Mouse (Mus musculus) CH12.LX (cell line): ENCODE data around the gene Impg2. TPM values are rescaled to one million over a fixed set of nuclear protein-coding genes. Genes with fewer than 3 reads are reported as not detected.

Experiments
- DNase-seq: peaks from one replicate; pipeline ENCODE4 v3.0.0-alpha.2; 2013; ENCODE audit errors: extremely low read depth
- H3K27ac ChIP-seq: 2 replicates; pipeline ENCODE4 v1.5.1; 2012; ENCODE audit warnings: low read depth, mild to moderate bottlenecking, control low read depth, moderate library complexity; ENCODE audit not compliant: insufficient read depth
- H3K27me3 ChIP-seq: replicated peaks from 2 replicates; pipeline ENCODE3; 2012; ENCODE audit warnings: inconsistent platforms
- H3K36me3 ChIP-seq, 2 experiments: replicated peaks in 1 of 2; 2 replicates each; pipeline versions ENCODE3 to v1.6.1; 2012; ENCODE audit warnings: inconsistent platforms in 1 of 2, low read length in 1 of 2, mild to moderate bottlenecking in 1 of 2, mixed read lengths in 1 of 2, moderate library complexity in 1 of 2; ENCODE audit not compliant: control insufficient read depth in 1 of 2, insufficient read depth in 1 of 2
- H3K4me1 ChIP-seq, 2 experiments: 2 replicates each; pipeline ENCODE4 v1.6.1; 2012; ENCODE audit warnings: inconsistent platforms in 1 of 2, moderate library complexity in 1 of 2; ENCODE audit not compliant: insufficient read depth in 2 of 2, control insufficient read depth in 1 of 2
- H3K4me2 ChIP-seq: 2 replicates; pipeline ENCODE4 v1.6.1; 2012; ENCODE audit warnings: low read depth, mild to moderate bottlenecking, control low read depth; ENCODE audit not compliant: poor library complexity, insufficient read depth, severe bottlenecking
- H3K4me3 ChIP-seq, 3 experiments: fragments of 150-350 bp in 1 of 3; sonication (generic) in 1 of 3; replicated peaks in 1 of 3; 2 replicates each; pipeline versions ENCODE3 to v1.5.1; 2011 to 2012; ENCODE audit warnings: low read depth in 2 of 3, low read length in 2 of 3, mild to moderate bottlenecking in 2 of 3, moderate library complexity in 2 of 3, control low read depth in 1 of 3, improper control_type of control experiment in 1 of 3, inconsistent platforms in 1 of 3, mixed read lengths in 1 of 3; ENCODE audit not compliant: poor library complexity in 1 of 3
- H3K79me2 ChIP-seq: replicated peaks from 2 replicates; pipeline ENCODE4 v1.6.1; 2012; ENCODE audit warnings: mild to moderate bottlenecking, moderate library complexity; ENCODE audit not compliant: control insufficient read depth, poor library complexity, insufficient read depth, severe bottlenecking; ENCODE audit errors: extremely low read depth
- H3K9ac ChIP-seq: 2 replicates; pipeline ENCODE4 v1.6.1; 2012; ENCODE audit warnings: low read depth, mild to moderate bottlenecking, control low read depth, moderate library complexity; ENCODE audit not compliant: insufficient read depth
- H3K9me3 ChIP-seq: replicated peaks from 2 replicates; pipeline ENCODE3; 2012; ENCODE audit warnings: low read length, inconsistent platforms, mixed read lengths
- BHLHE40 ChIP-seq: IDR thresholded peaks from 2 replicates; pipeline ENCODE4 v1.6.1; 2011; ENCODE audit warnings: mild to moderate bottlenecking, low read depth, low read length, improper control_type of control experiment
- CHD2 ChIP-seq: IDR thresholded peaks from 2 replicates; pipeline ENCODE4 v1.6.1; 2011; ENCODE audit warnings: low read length, improper control_type of control experiment
- E2F4 ChIP-seq: IDR thresholded peaks from 2 replicates; pipeline ENCODE4 v1.6.1; 2011; ENCODE audit warnings: low read depth, low read length, improper control_type of control experiment; ENCODE audit not compliant: insufficient replicate concordance
- ETS1 ChIP-seq: conservative IDR thresholded peaks from 2 replicates; pipeline ENCODE4 v1.6.1; 2012; ENCODE audit warnings: low read depth, mild to moderate bottlenecking, inconsistent platforms, low read length, improper control_type of control experiment, moderate library complexity
- GABPA ChIP-seq: IDR thresholded peaks from 2 replicates; pipeline ENCODE4 v1.6.1; 2012; ENCODE audit warnings: low read depth, low read length, improper control_type of control experiment, inconsistent platforms; ENCODE audit not compliant: insufficient replicate concordance
- HCFC1 ChIP-seq: IDR thresholded peaks from 2 replicates; pipeline ENCODE4 v1.6.1; 2012; ENCODE audit warnings: low read depth, mild to moderate bottlenecking, inconsistent platforms, low read length, improper control_type of control experiment
- JUND ChIP-seq: conservative IDR thresholded peaks from 2 replicates; pipeline ENCODE4 v1.6.1; 2011; ENCODE audit warnings: low read depth, low read length, improper control_type of control experiment
- KAT2A ChIP-seq: IDR thresholded peaks from 2 replicates; pipeline ENCODE4 v1.6.1; 2012; ENCODE audit warnings: low read length, improper control_type of control experiment, inconsistent platforms; ENCODE audit not compliant: insufficient replicate concordance
- MAFK ChIP-seq: IDR thresholded peaks from 2 replicates; pipeline ENCODE4 v1.6.1; 2011; ENCODE audit warnings: low read length, improper control_type of control experiment; ENCODE audit not compliant: insufficient replicate concordance
- MAX ChIP-seq: IDR thresholded peaks from 2 replicates; pipeline ENCODE4 v1.6.1; 2011; ENCODE audit warnings: low read length, improper control_type of control experiment
- MEF2A ChIP-seq: IDR thresholded peaks from 2 replicates; pipeline ENCODE4 v1.6.1; 2014; ENCODE audit warnings: low read depth, mild to moderate bottlenecking, inconsistent platforms, low read length, improper control_type of control experiment, borderline replicate concordance
- MXI1 ChIP-seq: IDR thresholded peaks from 2 replicates; pipeline ENCODE4 v1.6.1; 2011; ENCODE audit warnings: mild to moderate bottlenecking, low read depth, low read length, improper control_type of control experiment
- MYC ChIP-seq: IDR thresholded peaks from 2 replicates; pipeline ENCODE4 v1.6.1; 2011; ENCODE audit warnings: low read depth, mild to moderate bottlenecking, improper control_type of control experiment, low read length
- NELFE ChIP-seq: IDR thresholded peaks from 2 replicates; pipeline ENCODE4 v1.6.1; 2011; ENCODE audit warnings: low read depth, low read length, improper control_type of control experiment
- RAD21 ChIP-seq: IDR thresholded peaks from 2 replicates; pipeline ENCODE4 v1.6.1; 2011; ENCODE audit warnings: low read depth, mild to moderate bottlenecking, low read length, improper control_type of control experiment, moderate library complexity
- RCOR1 ChIP-seq: conservative IDR thresholded peaks from 2 replicates; pipeline ENCODE4 v1.6.1; 2012; ENCODE audit warnings: low read depth, mild to moderate bottlenecking, inconsistent platforms, low read length, improper control_type of control experiment
- SMC3 ChIP-seq: IDR thresholded peaks from 2 replicates; pipeline ENCODE4 v1.6.1; 2011; ENCODE audit warnings: low read depth, low read length, improper control_type of control experiment
- TCF12 ChIP-seq: IDR thresholded peaks from 2 replicates; pipeline ENCODE4 v1.6.1; 2014; ENCODE audit warnings: low read depth, mild to moderate bottlenecking, inconsistent platforms, low read length, improper control_type of control experiment
- USF1 ChIP-seq: IDR thresholded peaks from 2 replicates; pipeline ENCODE4 v1.6.1; 2014; ENCODE audit warnings: low read depth, mild to moderate bottlenecking, inconsistent platforms, low read length, improper control_type of control experiment
- ZC3H11A ChIP-seq: IDR thresholded peaks from 2 replicates; pipeline ENCODE4 v1.6.1; 2012; ENCODE audit warnings: low read depth, mild to moderate bottlenecking, inconsistent platforms, low read length, improper control_type of control experiment
- ZMIZ1 ChIP-seq: IDR thresholded peaks from 2 replicates; pipeline ENCODE4 v1.6.1; 2012; ENCODE audit warnings: low read depth, mild to moderate bottlenecking, inconsistent platforms, low read length, improper control_type of control experiment
- ZNF384 ChIP-seq: IDR thresholded peaks from 2 replicates; pipeline ENCODE4 v1.6.1; 2012; ENCODE audit warnings: low read depth, low read length, improper control_type of control experiment, inconsistent platforms
- dilution Hi-C: fragments of 300-500 bp; cut with MboI; formaldehyde crosslinking; loops from 2 replicates; pipeline ENCODE4 v1.14.3; 2020; ENCODE audit warnings: low sequenced_read_pairs; ENCODE audit not compliant: extremely low pct_unique_long_range_greater_than_20kb, extremely low pct_ligation_motif_present
- in situ Hi-C: fragments of 300-500 bp; cut with MboI; formaldehyde crosslinking; loops from 3 replicates; pipeline ENCODE4 v1.14.3; 2019; ENCODE audit warnings: low sequenced_read_pairs, low pct_ligation_motif_present, low pct_unique_long_range_greater_than_20kb, mixed read lengths
- polyA plus RNA-seq: library from polyadenylated mRNA; unstranded; fragments of >175 nt; gene quantifications from 2 replicates; pipeline ENCODE4 v1.2.1, GENCODE M21; 2012; ENCODE audit warnings: low read depth; ENCODE audit not compliant: insufficient read length
- total RNA-seq, 2 experiments: library from RNA; depleted of rRNA; stranded (reverse); fragments of 300-350 nt in 1 of 2; fragments of >200 nt in 1 of 2; gene quantifications; 2 replicates each; pipeline ENCODE4 v1.2.3; 2012 to 2014

The Impg2 gene
- total RNA-seq (2012; rRNA removed) (0.04 and 0.25 TPM in 2 replicates), total RNA-seq (2014; rRNA removed) (0.05 and 0.09 TPM in 2 replicates), polyA plus RNA-seq (0.08 and 0.34 TPM in 2 replicates)

DNA sequence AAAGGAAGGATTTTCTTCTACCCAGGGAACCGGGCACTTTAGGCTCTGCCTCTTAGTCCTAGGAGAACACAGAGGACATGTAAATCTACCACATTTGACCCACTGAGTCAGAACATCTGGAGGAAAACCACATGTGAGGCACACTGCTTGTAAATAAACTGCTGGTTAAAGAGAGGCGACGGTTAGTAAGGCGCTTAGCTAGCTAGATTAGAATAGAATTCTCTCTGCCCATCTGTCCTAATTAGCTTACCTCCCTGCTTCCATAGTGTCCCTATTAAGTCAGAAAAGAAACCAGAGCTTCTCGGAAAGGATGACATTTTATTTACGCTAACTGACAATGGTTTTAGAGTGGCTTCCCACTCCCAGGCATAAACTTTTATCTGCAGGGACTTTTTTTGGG is at the start of gene Impg2:
Gene Impg2 (plus strand): TSS at position 263 of the 400 bp plus-strand sequence.
- no peak within 1 kb of the TSS for H3K27ac ChIP-seq
- no peak within 1 kb of the TSS for H3K4me3 ChIP-seq

DNA sequence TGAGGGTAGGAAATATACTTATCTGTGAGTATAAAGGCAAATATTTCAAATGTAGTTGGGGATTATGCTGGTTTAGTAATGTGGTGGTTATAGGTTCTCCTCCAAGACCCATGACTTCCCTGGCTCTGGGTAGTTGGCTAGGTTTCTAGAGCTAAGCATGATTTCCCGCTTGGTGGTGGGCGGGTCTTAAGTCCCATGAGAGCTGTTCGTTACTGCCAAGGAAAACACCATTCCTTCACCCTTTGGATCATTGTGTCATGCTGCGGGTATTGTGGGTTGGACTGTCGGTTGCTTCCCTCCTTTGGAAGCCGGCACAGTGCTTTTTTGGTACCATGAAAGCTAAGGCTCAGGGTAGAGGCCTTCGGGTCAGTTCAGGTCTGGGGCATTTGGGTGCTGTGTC is 40.6 kb upstream of the Impg2 start:
- H3K4me2 ChIP-seq, result no peak overlapping the region
- H3K36me3 ChIP-seq, result peaks cover 4 to 12% of the 10 kb centered on the region in 2 experiments
- no peak overlapping the region for H3K4me3 ChIP-seq
- DNase-seq, result no peak
- in situ Hi-C loops, result no loop called here
- H3K27ac ChIP-seq, result no peak overlapping the region
- TF ChIP-seq CHD2 (no peak), MAX (no peak), SMC3 (no peak), MAFK (no peak), JUND (no peak), TCF12 (no peak), KAT2A (no peak), ZMIZ1 (no peak), RCOR1 (no peak), ETS1 (no peak), NELFE (no peak), MYC (no peak), BHLHE40 (no peak), MXI1 (no peak), ZC3H11A (no peak), MEF2A (no peak), E2F4 (no peak)
- TF ChIP-seq, all 38 proteins: peak for 0
- H3K27me3 ChIP-seq, result no peaks in the 10 kb centered on the region
- dilution Hi-C loops, result no loop called here
- no peaks in the 10 kb centered on the region for H3K79me2 ChIP-seq
- no peaks in the 10 kb centered on the region for H3K4me1 ChIP-seq
- H3K9ac ChIP-seq, result no peak overlapping the region
- no peaks in the 10 kb centered on the region for H3K9me3 ChIP-seq

More for the DNA sequence above, at the start of gene Impg2:
- Histone ChIP-seq H3K4me1 (no peaks in the 10 kb centered on the region), H3K36me3 (no peaks in the 10 kb centered on the region), H3K9me3 (no peaks in the 10 kb centered on the region), H3K4me2 (no peak within 1 kb of the TSS), H3K9ac (no peak within 1 kb of the TSS), H3K79me2 (no peaks in the 10 kb centered on the region), H3K27me3 (no peaks in the 10 kb centered on the region)
- no peak for TF ChIP-seq ZC3H11A
- no peak for TF ChIP-seq HCFC1
- TF ChIP-seq KAT2A, result no peak
- no peak for TF ChIP-seq USF1
- no peak for TF ChIP-seq CHD2
- no peak for TF ChIP-seq MEF2A
- no peak for TF ChIP-seq RAD21
- TF ChIP-seq MAFK, result no peak
- TF ChIP-seq ZNF384, result no peak
- TF ChIP-seq GABPA, result no peak
- TF ChIP-seq RCOR1, result no peak
- dilution Hi-C loops (no loop called here), in situ Hi-C loops (no loop called here)
- no peak for DNase-seq
